Mouse (Mus musculus) frontal cortex, postnatal 10 days (tissue): ENCODE measurements around the gene Padi4.

Experiments used
- DNase-seq, 2 experiments: peaks; one replicate each; pipeline ENCODE4 v3.0.0; 2022; ENCODE audit warnings: low spot score in 2 of 2, mixed read lengths in 1 of 2

Padi4 gene

DNA sequence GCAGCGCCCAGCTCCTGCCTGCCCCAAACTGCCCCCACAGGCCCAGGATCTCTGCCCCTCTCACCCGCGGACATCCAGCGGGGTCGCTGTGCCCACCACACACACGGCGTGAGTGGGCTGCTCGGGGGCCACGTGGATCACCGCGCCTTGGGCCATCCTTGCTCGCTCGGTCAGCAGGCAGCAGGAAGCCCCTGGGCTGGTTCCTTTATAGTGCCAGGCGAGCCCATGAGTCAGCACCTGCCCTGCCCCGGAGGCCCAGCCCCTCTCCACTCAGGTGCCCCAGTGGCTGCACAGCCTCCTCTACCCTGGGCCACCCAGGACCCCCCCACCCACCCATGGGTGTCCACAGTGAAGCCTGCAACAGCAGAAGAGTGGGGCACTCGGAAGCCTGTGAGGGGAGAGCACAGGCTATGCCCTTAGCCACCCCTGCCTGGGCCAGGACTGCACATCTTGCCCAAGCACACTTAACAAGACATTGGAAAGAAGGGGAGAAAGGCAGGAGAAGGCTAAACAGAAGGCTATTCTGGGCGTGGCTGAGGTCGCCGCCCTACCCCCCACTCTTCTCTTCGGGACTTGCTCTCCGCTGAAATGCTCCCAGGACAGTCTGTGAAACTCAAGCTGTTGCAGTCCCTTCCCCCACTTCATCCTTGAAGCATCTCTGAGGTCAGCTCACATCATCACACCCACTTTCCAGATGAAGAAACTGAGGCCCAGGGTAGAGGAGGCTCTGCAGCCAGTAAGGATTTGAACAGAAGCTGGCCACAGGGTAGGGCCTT, at the start of gene Padi4:
TSS of gene Padi4 (minus strand) at position 212 of the 776 bp plus-strand sequence.
- no peak for DNase-seq

DNA sequence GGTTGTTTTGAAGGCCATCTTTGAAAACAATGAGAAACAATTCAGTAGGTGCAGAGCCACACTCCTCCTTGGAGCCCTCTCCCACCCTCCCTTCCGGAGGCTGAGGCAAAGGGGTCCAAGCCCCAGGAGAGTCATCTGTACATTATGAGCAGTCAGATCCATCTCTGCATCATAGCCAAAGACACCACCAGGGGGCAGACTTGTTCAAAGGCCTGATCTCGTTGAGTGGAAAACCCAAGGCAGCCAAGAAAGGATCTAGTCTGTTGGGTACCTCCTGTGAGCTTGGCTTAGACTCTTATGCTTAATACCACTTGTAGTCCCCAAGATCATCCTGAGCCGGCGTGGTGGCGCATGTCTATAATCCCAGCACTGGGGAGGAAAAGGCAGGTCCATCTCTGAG, 48.0 kb upstream of the Padi4 start:
- DNase-seq, result peak in 1 of 2 experiments; percentile 54

DNA sequence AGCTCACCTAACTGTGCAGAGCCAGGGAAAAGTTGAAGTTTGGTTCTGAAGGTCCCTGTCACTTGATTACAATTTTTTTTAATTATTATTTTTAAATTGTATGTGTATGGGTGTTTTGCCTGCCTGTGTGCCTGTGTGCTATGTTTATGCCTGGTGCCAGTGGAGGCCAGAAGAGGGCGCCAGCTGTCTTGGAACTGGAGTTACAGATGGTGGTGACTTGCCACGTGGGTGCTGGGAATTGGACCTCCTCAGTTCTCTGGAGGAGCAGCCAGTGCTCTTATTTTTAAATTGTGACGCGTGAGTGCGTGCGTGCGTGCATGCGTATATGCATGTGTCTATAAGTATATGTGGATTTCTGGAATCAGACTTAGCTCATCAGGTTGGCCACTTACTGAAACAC, 43.4 kb upstream of the Padi4 start:
- DNase-seq, result no peak

DNA sequence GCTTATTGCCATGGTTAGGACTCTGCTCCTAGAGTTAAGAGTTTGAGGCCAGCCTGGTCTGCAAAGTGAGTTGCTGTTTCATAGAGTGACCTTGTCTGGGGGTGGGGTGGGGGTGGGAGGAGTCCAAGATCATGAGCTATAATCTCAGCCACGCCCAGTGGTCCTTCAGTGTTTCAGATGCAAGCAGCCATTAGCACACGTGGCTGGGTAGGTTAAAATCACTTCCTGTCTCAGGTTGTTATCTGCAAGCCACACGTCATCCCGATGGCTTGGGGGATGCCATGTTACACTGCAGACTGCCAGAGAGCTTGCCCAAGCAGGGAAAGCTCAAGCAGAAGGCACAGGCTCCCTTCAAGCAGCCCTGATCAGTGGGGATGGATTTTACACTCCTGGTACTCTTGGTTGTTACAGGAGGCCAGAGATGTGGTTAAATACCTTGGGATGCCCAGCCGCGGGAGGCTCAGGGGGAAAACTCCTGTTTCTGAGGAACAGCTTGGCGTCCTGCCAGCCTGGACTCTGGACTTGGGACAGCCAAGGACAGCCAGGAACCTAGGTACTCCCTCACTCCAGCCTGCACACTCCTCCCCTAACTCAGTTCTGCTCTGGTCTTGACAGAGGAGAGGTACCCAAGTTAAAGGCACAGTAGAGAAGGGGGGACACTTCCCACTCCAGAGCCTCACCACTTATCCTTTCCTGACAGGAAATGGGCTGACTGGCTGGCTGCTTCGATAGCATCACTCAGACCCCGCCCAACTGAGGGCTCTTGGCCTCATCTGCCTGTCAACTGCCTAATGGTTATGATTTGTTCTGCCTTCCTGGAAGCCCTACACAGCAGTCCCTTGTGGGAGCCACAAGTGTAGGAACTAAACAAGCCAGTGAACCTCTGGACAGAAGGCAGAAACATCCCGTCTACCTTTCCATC, 42.2 kb upstream of the Padi4 start:
- no peak for DNase-seq

DNA sequence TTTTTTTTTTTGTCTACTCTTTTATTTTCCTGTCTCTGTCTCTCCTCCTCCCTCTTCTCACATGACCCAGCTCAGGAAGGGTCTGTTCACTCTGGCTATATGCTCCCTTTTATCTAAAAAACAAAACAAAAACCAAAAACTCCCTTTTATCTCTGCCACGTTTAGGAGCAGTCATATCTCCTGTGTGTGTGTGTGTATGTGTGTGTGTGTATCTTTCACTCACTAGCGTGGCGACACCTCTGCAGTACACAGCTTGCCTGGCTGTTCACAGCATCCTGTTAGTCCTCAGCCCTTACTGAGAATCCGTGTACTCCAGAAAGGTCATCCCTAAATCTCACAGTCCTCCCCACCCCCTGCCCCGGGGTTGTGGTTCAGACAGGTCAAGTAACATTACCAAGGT, 41.5 kb upstream of the Padi4 start:
- DNase-seq, result no peak

DNA sequence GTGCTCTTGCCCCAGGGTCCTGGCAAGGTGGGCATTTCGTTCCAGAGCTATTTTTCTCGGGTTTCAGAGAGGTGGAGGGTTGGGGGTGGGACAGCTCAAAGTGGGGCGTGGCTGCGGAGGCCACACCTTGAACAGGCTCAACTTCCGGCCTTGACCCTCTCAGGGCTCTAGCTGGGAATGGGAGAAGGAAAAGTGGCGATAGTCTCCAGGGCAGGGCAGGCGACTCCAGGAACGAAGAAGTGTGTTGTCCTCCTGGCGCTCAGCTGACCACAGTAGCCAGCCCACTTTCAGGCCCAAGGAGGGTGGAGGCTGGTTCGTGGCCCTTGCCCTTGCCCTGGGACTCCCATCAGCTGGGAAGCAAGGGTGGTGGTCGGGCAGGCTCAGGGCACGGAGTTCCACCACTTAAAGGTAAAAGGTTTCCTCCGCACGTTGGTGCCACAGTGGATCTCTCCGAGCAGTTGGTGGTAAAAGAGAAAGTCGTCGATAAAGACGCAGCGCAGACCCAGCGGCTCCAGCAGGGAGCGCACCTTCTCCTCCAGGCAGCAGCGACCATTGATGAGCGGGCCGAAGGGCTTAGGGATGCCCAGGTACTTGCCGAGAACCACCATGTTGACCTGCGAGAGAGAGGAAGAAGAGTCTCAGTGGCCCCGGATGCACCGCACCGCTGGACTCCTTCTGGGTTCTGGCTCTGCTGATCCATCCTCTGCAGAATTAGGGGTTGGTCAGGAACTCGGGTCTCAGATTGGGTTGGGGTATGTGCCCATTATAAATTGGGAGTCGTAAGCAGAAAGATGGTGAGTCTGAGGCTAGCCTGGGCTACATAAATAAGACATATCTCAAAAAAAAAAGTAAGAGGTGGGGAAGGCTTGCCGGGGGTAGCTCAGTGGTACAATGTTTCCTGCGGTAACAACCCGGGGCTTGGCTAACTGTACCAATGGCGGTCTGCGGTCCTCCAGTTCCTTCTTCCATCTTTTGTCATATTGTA, 40.5 kb upstream of the Padi4 start:
- DNase-seq, result no peak

DNA sequence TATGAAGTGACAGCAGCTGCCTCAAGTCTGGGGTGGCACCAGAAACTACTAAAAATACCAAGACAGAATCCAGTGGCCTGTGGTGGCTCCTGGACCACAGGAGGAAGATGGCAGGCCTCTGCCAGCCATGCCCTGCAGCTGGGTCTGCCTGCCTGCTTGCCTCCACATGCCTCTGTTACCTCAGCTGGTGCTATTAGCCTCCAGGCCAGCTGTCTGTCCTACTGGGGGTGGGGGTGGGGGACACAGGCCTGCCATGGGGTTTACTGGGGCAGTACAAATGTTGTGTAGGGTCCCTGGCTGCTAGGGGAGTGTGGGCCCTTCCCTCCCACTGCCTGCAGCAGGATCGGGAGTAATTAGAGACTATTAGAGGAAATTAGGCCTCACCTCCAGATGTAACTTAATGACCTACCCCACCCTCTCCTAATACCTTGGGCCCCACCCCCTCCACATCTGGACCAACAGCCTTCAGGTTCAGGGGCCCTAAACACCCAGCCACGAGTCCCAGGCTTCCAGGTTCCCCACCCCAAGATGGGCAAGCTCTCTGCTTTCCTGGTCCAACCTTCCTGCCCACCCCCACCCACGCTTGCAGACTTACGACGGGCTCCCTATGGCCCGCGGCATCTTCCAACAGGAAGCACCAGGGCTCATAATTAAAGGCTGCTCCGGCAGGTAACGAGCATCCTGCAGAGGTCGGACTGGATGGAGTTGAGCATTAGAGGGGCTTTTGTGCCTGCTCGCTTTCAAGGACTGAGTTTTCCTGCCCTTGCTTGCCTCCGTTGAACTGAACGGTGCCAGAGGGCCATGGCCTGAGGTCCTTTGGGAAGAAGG, 39.5 kb upstream of the Padi4 start:
- no peak for DNase-seq

DNA sequence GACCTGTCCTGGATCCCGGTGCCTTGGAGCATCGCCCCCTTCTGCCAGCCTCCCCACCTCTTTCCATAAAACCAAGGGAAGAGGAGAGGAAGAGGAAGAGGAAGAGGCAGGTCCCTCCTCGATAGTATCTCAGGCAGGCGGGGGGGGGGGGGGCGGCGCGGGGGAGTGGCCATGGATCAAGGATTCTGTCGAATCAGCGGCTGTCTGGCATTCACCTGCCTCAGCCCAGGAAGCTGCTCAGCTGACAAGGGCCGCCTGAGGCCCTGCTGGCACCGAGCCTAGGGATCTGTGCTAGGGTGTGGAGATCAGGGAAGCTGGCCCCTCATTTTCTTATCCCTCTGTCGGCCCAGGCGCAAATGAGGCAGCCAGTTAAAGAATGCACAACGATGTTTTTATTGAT, 38.6 kb upstream of the Padi4 start:
- no peak for DNase-seq

DNA sequence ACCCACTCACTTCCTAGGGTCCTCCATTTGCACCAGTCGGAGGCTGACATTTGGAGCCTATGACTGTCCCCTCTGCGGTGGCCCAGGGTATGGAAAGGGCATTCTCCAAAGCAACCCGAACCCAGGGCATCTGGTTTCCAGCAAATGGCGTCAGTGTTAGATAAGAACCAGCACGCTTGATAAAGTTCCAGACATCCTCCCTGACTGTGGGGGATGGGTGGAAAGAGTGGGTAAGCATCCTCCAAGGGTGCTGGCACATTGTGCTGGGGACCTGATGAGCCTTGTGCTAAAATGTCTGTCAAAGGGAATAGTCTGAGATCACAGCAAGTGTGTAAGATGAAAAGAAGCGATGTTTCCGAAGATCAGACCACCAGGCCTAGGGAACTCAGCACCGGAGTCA, 38.2 kb upstream of the Padi4 start:
- DNase-seq, result no peak

DNA sequence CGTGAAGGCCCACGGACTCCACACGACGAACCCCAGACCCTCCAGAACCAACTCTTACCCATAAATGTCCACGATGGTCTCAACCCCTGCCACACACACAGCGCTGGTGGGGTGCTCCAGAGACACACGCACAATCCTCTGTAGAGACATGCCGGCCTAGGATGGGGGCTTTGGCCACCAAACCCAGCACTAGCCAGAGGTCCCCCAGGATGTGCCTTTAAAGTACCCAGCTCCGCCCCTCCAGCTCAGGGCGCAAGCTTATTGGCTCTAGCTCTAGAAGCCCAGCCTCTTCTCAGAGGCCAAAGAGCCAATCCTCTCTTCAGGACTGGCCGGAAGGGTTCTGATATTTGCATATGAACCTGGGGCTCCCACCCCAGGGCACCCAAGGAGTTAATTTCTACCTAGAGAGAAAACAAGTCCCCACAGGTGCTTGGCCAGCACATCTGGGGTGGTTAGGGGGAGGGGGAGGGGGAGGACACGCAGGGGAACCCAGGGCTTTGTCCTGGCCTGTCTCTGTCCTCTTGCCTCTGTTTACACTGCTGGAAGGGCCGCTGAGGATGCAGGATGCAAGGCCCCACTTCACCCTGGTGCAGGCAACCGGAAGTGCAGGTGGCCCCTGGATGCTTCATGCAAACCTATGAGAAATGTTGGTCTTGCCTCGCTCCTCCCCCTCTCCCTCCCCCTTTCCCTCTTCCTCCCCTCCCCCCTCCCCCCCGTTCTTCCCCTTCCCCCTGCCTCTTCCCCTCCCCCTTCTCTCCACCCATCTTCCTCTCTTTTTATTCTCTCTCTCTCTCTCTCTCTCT, 36.6 kb upstream of the Padi4 start, which contains the start of gene Padi3:
TSS of gene Padi3 (minus strand) at position 191 of the 803 bp plus-strand sequence.
- DNase-seq, result no peak

DNA sequence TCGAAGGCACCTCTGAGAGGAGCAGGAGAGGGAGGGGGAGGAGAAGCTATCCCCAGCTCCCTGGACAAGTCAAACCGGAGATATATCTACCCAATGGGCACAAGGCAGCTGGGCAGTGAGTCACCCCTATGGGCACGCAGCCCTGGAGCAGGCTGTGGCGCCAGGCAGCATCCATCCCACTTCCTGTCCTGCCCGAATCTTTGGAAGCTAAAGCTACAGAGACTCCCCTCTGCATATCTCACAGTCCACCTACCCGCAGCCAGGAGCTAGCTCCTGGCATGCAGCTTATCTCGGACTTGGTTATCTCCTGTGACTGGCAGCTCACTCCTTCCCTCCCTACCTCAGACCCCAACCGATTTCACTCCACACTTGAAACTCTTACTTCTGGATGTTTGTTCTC, 35.1 kb upstream of the Padi4 start:
- no peak for DNase-seq

DNA sequence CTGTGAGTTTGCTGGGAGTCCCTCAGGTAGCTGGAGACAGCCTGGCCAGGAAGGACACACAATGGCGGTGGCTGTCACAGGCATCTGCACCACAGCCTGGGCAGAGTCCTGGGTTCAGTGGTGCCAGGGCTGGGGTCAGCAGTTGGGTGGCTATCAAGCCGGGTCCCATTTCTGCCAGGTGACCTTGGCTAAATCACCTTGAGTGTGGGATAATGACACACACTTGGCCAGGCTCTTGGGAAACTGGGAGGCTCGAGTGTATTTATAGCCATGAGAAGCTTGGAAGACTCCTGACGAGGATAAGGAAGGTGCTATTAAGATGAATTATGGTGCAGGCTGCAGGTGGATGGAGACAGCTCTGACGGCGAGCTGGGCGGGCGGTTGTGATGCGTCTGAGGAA, 30.6 kb upstream of the Padi4 start:
- DNase-seq, result no peak

DNA sequence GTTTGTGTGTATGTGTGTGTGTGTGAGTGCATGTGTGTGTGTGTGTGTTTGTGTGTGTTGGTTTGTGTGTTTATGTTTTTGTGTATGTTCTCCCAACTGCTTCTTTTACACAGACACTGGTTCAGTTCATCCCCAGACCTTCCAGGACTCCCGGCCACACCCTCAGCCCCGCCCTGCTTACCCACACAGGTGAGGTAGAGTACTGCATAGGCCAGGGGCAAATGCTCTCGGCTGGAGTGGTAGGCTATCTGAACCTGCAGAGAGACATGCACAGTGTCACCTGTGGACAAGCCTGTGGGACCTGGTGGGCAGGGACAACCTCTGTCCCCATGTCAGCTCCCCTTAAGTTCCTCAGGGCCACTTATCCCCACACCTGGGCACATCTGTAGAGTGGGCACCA, 27.3 kb upstream of the Padi4 start:
- DNase-seq, result no peak

DNA sequence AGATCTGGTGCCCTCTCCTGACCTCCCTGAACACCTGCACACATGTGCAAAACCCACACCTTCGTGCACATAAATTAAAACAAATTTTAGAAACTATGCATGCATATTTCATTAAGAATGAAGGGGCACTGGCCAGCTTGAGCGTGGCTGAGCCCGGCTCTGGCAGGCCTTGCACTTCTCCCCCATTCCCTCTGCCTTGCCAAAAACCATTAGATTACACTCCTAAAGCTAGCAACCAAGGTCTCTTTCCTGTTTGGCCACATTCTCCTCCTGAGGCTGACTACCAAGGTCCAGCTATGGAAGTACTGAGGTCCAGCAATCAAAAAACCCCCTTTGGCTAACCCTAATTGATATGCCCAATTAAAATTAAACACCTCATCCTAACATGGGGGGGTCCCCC, 22.8 kb upstream of the Padi4 start:
- no peak for DNase-seq

DNA sequence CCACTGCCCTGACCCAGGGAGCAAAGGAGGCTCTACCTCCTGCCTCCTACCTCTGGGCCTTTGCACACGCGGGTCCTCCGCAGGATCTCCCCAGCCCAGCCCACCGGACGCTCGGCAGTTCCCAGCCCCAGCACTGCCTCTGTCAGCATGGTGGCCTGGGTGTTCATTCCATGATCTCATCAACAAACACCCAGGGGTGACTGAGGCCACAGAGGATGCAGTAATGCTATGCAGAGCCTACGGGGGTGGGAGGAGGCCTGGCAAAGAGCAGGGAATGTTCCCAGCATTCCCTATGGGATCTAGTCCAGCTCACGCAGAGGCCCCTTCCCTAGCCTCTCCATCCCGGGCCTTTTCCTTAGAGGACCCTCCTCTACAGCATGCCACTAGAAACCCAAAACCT, 20.6 kb upstream of the Padi4 start:
- DNase-seq, result no peak

DNA sequence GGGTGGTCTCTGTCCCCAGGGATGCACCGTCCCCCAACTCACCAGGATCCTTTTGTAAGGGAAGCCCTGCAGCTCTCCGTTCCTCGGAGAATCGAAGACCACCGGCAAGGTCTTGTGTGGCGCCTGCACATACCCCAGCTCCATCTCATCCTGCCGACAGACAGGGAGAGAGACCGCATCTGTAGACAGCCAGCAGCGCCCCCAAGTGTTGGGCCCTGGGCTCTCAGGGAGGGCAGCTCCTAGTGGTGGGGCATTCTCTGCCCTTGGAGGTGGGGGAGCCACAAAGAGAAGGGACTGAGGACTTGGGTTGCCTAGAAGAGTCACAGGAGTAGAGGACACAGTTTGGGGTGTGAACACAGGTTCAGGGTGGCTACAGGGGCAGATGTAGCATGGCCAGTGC, 19.8 kb upstream of the Padi4 start:
- no peak for DNase-seq

DNA sequence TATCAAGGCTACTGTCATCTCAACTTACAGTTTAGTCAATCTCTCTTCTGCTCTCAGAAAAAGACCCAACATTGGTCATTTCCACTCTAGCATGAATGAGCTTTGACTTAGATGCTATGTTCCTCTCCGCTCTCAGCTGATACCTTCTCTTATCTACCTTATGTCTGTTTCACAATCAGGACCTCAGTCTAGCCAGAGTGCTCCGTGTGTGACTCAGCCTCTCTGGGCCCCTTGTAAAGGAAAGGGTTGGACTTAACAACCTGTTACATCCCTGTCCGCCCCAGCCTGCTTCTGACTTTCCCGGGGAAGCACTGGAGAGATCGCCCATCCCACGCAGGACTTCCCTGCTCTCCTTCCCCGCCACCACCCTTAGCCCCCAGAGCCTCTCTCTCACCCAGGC, 18.5 kb upstream of the Padi4 start:
- no peak for DNase-seq

DNA sequence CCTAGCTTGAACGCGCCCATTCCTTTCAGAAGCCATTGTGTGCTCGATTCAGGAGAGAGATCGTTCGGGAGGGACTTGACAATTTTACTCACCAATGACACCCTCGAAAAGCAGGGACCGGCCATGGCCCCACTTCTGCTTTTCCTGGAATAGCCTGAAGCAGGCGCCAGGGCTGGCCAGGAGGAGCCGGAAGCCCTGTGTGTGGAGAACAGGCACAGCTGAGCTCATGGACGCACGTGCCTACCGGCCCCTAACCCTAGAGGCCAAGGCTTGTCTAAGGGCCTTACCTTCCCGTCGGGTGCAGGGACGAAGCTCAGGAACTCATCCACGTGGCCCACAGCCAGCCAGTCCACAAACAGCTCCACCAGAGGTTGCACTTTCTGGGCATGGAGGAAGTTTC, 17.0 kb upstream of the Padi4 start:
- no peak for DNase-seq

DNA sequence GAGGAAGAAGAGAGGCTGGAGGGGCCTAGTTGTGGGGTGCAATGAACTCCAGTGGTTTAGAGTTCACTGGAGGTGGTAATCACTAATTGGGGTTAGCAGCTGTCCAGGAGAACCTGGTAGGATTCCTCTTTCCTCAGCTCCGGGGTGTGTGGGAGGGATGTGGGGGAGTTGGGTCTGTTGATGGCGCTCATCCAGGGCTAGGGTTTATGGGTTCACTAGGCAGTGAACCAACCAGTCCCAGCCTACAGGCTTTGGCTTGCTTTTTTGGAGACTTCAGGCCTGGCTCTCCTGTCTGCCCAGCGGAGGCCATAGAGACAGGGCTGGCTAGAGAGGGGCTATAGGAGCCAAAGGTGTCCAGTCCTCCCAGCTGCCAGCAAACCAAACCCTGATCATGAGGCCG, 15.9 kb upstream of the Padi4 start:
- no peak for DNase-seq

DNA sequence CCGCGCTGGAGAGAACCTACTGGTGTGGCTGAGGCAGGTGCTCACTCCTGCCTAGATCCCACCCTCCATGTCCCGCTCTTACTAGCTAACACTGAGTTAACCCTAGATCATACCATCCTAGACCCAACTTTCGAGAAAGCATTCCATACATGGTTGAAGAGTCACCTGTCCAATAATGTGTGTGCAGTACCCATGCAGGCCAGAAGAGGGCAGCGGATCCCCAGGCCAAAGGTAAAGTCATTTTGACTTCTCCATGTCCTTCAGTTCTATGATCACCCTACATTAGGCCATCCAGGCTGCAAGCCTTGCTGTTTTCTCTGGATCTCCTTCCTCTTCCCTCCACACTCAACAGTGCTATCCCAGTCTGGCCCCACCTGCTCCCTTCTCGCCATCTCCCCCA, 14.9 kb upstream of the Padi4 start:
- DNase-seq, result peak in 1 of 2 experiments; percentile 41
